Mouse (Mus musculus): ENCODE results near the gene Trpc3.
"Not testable (repeated sequence)": the region's sequence is repeated elsewhere in the genome, so short reads cannot be mapped to it uniquely, and the experiment has no call there.

The Trpc3 gene

GRCm38 (mm10) chr3:36689392-36690291, at the start of gene Trpc3:
TSS of gene Trpc3 (minus strand) at chr3:36690167.
- peak; percentile 4 for DNase-seq (ENCODE audit: low spot score)

- no peak for DNase-seq (ENCODE audit: low spot score)
Measured at GRCm38 (mm10) chr3:36738071-36738470, 48.1 kb upstream of the Trpc3 start.

GRCm38 (mm10) chr3:36733075-36733474, 43.1 kb upstream of the Trpc3 start:
- DNase-seq (ENCODE audit: low spot score): no peak

GRCm38 (mm10) chr3:36726545-36726944, 36.6 kb upstream of the Trpc3 start:
- no peak for DNase-seq (ENCODE audit: low spot score)

- no peak for DNase-seq (ENCODE audit: low spot score)
Measured at GRCm38 (mm10) chr3:36721850-36722249, 31.9 kb upstream of the Trpc3 start.

- DNase-seq (ENCODE audit: low spot score): no peak
Measured at GRCm38 (mm10) chr3:36709521-36709920, 19.6 kb upstream of the Trpc3 start.

GRCm38 (mm10) chr3:36690292-36690650, 304 bp upstream of the Trpc3 start:
- DNase-seq (ENCODE audit: low spot score): no peak

- DNase-seq (ENCODE audit: low spot score): peak; percentile 52
Measured at GRCm38 (mm10) chr3:36688874-36689273, 1.1 kb downstream of the Trpc3 start.

GRCm38 (mm10) chr3:36675822-36676221, 14.1 kb downstream of the Trpc3 start:
- DNase-seq (ENCODE audit: low spot score): no peak

- no peak for DNase-seq (ENCODE audit: low spot score)
Measured at GRCm38 (mm10) chr3:36667814-36668213, 22.2 kb downstream of the Trpc3 start.

- not testable (repeated sequence) for DNase-seq (ENCODE audit: low spot score)
Measured at GRCm38 (mm10) chr3:36645245-36645559, 44.8 kb downstream of the Trpc3 start.

- DNase-seq (ENCODE audit: low spot score): no peak
Measured at GRCm38 (mm10) chr3:36644554-36645244, 45.3 kb downstream of the Trpc3 start.

- DNase-seq (ENCODE audit: low spot score): no peak
Measured at GRCm38 (mm10) chr3:36643354-36643753, 46.6 kb downstream of the Trpc3 start.

- DNase-seq (ENCODE audit: low spot score): no peak
Measured at GRCm38 (mm10) chr3:36642736-36643135, 47.2 kb downstream of the Trpc3 start.

- no peak for DNase-seq (ENCODE audit: low spot score)
Measured at GRCm38 (mm10) chr3:36640787-36641186, 49.2 kb downstream of the Trpc3 start.

- no peak for DNase-seq (ENCODE audit: low spot score)
Measured at GRCm38 (mm10) chr3:36635449-36635848, 54.5 kb downstream of the Trpc3 start.

GRCm38 (mm10) chr3:36626803-36627202, 63.2 kb downstream of the Trpc3 start:
- DNase-seq (ENCODE audit: low spot score): no peak

- no peak for DNase-seq (ENCODE audit: low spot score)
Measured at GRCm38 (mm10) chr3:36618181-36618580, 71.8 kb downstream of the Trpc3 start.

GRCm38 (mm10) chr3:36613908-36614255, 76.1 kb downstream of the Trpc3 start:
- DNase-seq (ENCODE audit: low spot score): no peak

GRCm38 (mm10) chr3:36613202-36613907, 76.6 kb downstream of the Trpc3 start, which contains the start of gene Bbs7:
TSS of gene Bbs7 (minus strand) at chr3:36613477.
- DNase-seq (ENCODE audit: low spot score): peak; percentile 84

GRCm38 (mm10) chr3:36612687-36613086, 77.3 kb downstream of the Trpc3 start:
- no peak for DNase-seq (ENCODE audit: low spot score)

- DNase-seq (ENCODE audit: low spot score): no peak
Measured at GRCm38 (mm10) chr3:36605894-36606783, 83.8 kb downstream of the Trpc3 start.

All from urinary bladder, postnatal 25 days (tissue).